8 mouse cellular contexts compared by ENCODE assay signal in the genomic region with DNA sequence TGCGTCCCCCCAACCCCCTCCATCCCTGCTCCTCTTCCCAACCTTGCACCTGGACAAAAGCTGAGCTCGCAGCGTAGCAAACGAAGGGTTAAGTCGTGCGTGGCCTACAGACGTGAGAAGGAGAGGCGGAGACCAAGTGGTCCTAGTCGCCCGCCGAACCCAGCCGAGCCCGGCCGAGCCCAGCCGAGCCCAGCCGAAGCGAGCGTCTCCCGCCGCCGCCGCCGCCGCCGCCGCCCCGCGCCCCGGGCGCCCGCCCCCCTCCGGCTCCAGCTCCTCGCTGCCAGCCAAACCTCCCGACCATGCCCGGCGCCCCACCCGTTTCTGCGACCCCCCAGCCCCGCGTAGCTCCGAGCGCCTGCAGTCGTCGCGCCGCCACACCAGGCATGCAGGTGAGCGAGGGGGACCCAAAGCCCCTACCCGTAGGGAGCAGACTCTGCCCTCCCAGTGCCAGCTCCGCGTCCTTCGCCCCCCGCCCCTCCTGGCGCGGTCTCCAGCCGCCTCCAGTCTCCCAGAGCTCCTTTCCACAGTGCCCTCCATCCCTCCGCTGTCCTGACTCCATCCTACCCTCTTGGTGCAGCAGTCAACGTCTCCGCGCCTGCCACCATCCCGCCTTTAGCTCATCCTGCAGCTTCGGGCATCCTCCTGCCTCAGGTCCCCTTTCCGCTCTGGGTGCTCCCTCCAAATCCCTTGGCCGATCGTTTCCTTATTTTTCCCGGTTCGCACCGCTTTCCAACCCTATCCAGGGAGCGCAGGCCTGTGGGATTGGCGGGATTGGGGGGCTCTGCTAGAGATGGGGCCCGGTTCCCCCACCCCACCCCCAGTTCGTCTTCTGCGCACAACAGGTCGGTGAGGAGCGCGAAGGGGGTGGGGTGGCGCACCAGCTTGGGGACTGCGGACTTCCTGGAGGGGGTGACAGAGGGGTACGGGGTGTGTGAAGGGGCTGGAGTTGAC. TPM values are rescaled to one million over a fixed set of nuclear protein-coding genes. Genes with fewer than 3 reads are reported as not detected.
DNase-seq lines count a peak whose midpoint lies in the region; ATAC-seq and TF ChIP-seq lines count a peak whose summit lies in the region.

A gene (plus strand): TSS at position 144 of the 951 bp plus-strand sequence.

- TF ChIP-seq CTCF in kidney, adult 2 months (conservative IDR thresholded peaks at IDR 0.05; ENCODE audit: insufficient read depth, insufficient read length, low read depth, low read length) = no peak

- WGBS in embryonic facial prominence, embryonic 11.5 days = under 1% methylated on average over 73 of the region's 78 CpGs
- WGBS in kidney, adult 2 months = 2% methylated on average over 72 of the region's 78 CpGs
- under 1% methylated on average over 74 of the region's 78 CpGs for WGBS in limb, embryonic 13.5 days
- 1% methylated on average over 58 of the region's 78 CpGs for WGBS in midbrain, embryonic 13.5 days

- peak; percentile 55; the same call in 1 of the 2 replicates for ATAC-seq in embryonic facial prominence, embryonic 11.5 days (replicated peaks; ENCODE audit: insufficient number of reproducible peaks, low FRiP score, low TSS enrichment, low read depth)
- ATAC-seq in limb, embryonic 13.5 days (ENCODE audit: low FRiP score, low read depth) = peak; percentile 74
- peak; percentile 87 for ATAC-seq in midbrain, embryonic 13.5 days
- ATAC-seq in erythroid progenitor cell, adult 5-6 weeks (replicated peaks; ENCODE audit: low FRiP score, poor library complexity, severe bottlenecking) = no peak

- H3K9ac ChIP-seq in embryonic facial prominence, embryonic 11.5 days (replicated peaks; ENCODE audit: low read length) = peak within 1 kb of the TSS; percentile 67
- peak within 1 kb of the TSS; percentile 74 for H3K9ac ChIP-seq in limb, embryonic 13.5 days
- peak within 1 kb of the TSS; percentile 89 for H3K9ac ChIP-seq in midbrain, embryonic 13.5 days (replicated peaks)

- peak within 1 kb of the TSS; percentile 60 for H3K4me3 ChIP-seq in embryonic facial prominence, embryonic 11.5 days (ENCODE audit: low read depth, low read length)
- H3K4me3 ChIP-seq in kidney, adult 2 months (ENCODE audit: insufficient read depth, low read depth, low read length) = peak within 1 kb of the TSS; percentile 34
- peak within 1 kb of the TSS; percentile 59 for H3K4me3 ChIP-seq in limb, embryonic 13.5 days
- peak within 1 kb of the TSS; percentile 73 for H3K4me3 ChIP-seq in midbrain, embryonic 13.5 days (replicated peaks)

- peak; percentile 88 for DNase-seq in adrenal gland, postnatal 25 days
- DNase-seq in embryonic facial prominence, embryonic 11.5 days (ENCODE audit: low spot score) = peak; percentile 81
- peak; percentile 50 for DNase-seq in heart, adult 8-10 months (ENCODE audit: low spot score)
- peak; percentile 55 for DNase-seq in kidney, adult 2 months
- DNase-seq in spleen, adult 12 weeks (ENCODE audit: low spot score) = peak; percentile 47

- H3K4me1 ChIP-seq in embryonic facial prominence, embryonic 11.5 days (ENCODE audit: control insufficient read depth, insufficient read depth, low read length) = peaks cover 9% of the 10 kb centered on the region; the same call in 1 of the 2 replicates
- no peaks in the 10 kb centered on the region for H3K4me1 ChIP-seq in kidney, adult 2 months (ENCODE audit: control insufficient read depth, insufficient read depth, low read length)
- peaks cover 30% of the 10 kb centered on the region for H3K4me1 ChIP-seq in limb, embryonic 13.5 days
- H3K4me1 ChIP-seq in midbrain, embryonic 13.5 days (replicated peaks) = peaks cover 38% of the 10 kb centered on the region

- no peak for TF ChIP-seq POLR2A in kidney, adult 2 months (IDR thresholded peaks at IDR 0.05; ENCODE audit: low read depth, low read length)

- no peaks in the 10 kb centered on the region for H3K9me3 ChIP-seq in embryonic facial prominence, embryonic 11.5 days (replicated peaks; ENCODE audit: control insufficient read depth, low read length)
- no peaks in the 10 kb centered on the region for H3K9me3 ChIP-seq in limb, embryonic 13.5 days
- H3K9me3 ChIP-seq in midbrain, embryonic 13.5 days = no peaks in the 10 kb centered on the region

- peak within 1 kb of the TSS; percentile 99 for H3K4me2 ChIP-seq in embryonic facial prominence, embryonic 11.5 days (ENCODE audit: low read depth, low read length)
- peak within 1 kb of the TSS; percentile 84 for H3K4me2 ChIP-seq in limb, embryonic 13.5 days (replicated peaks)
- H3K4me2 ChIP-seq in midbrain, embryonic 13.5 days (replicated peaks) = peak within 1 kb of the TSS; percentile 95

- no peak within 1 kb of the TSS for H3K27ac ChIP-seq in embryonic facial prominence, embryonic 11.5 days (replicated peaks; ENCODE audit: low read depth, low read length)
- no peak within 1 kb of the TSS for H3K27ac ChIP-seq in kidney, adult 2 months (ENCODE audit: insufficient read depth, low read depth, low read length)
- no peak within 1 kb of the TSS for H3K27ac ChIP-seq in limb, embryonic 13.5 days
- peak within 1 kb of the TSS; percentile 75 for H3K27ac ChIP-seq in midbrain, embryonic 13.5 days

- peaks cover 55% of the 10 kb centered on the region for H3K27me3 ChIP-seq in embryonic facial prominence, embryonic 11.5 days (ENCODE audit: control insufficient read depth, insufficient read depth, low read length)
- 0 out of 2 replicates have a peak, but pooled peaks cover 1% of the 10 kb centered on the region for H3K27me3 ChIP-seq in kidney, adult 2 months (replicated peaks; ENCODE audit: control insufficient read depth, insufficient read depth, low read length)
- H3K27me3 ChIP-seq in limb, embryonic 13.5 days = peaks cover 93% of the 10 kb centered on the region
- peaks cover 86% of the 10 kb centered on the region for H3K27me3 ChIP-seq in midbrain, embryonic 13.5 days

- H3K36me3 ChIP-seq in embryonic facial prominence, embryonic 11.5 days (replicated peaks; ENCODE audit: control insufficient read depth, insufficient read depth, low read depth, low read length) = no peaks in the 10 kb centered on the region
- H3K36me3 ChIP-seq in kidney, adult 2 months (ENCODE audit: control insufficient read depth, insufficient read depth, low read length) = no peaks in the 10 kb centered on the region
- H3K36me3 ChIP-seq in limb, embryonic 13.5 days = 0 out of 2 replicates have a peak, but pooled peaks cover under 1% of the 10 kb centered on the region
- peaks cover 20% of the 10 kb centered on the region; the same call in 1 of the 2 replicates for H3K36me3 ChIP-seq in midbrain, embryonic 13.5 days

RNA-seq across cellular contexts. Expression of the gene that starts here (rescaled TPM):
- 1.2 and 2.1 TPM in 2 replicates for total RNA-seq in adrenal gland, postnatal 25 days (2021)
- polyA plus RNA-seq in embryonic facial prominence, embryonic 11.5 days (2014; fragmentation: Nextera tagmentation; extraction: Ambion mirVana) = 1.1 and 1.9 TPM in 2 replicates
- total RNA-seq in heart, adult 8-10 months (2022) = 1 to 10 TPM in 1 of 4 experiments, under 1 TPM in 3; 0.31 to 2.7 (median 0.41) TPM
- polyA plus RNA-seq in kidney, adult 2 months (2012; rRNA removed) = 0.95 and 0.99 TPM in 2 replicates
- 15.7 and 19.0 TPM in 2 replicates for polyA plus RNA-seq in limb, embryonic 13.5 days (2015; fragmentation: Nextera tagmentation; extraction: Ambion mirVana)
- polyA plus RNA-seq in midbrain, embryonic 13.5 days (2015; fragmentation: Nextera tagmentation; extraction: Ambion mirVana) = 25.6 and 27.4 TPM in 2 replicates
- total RNA-seq in erythroid progenitor cell, adult 5-6 weeks (2015; ENCODE audit: low replicate concordance) = not detected in 2 replicates
- not detected in 2 replicates for total RNA-seq in erythroid progenitor cell, adult 5-6 weeks (2017; ENCODE audit: low replicate concordance)

Comparison
In these comparisons a context has a peak if more than half of its experiments do, and no peak if none do; other contexts are left out.
1. Peak in DNase-seq and H3K4me3 ChIP-seq in kidney, adult 2 months; RNA of the gene not detected or under 1 TPM.